Mouse (Mus musculus) cerebral cortex, adult 2 months (tissue): Measurements from ENCODE around the gene Lag3.

Experiments used
- WGBS: fragments of 180-500 bp; shearing (Covaris S2); methylation state at CpG from one replicate; pipeline ENCODE4 v1.1.7; 2018; 5-methylcytosine and 5-hydroxymethylcytosine counted together

The Lag3 gene

GRCm38 (mm10) chr6:124900056-124900800, 11.3 kb downstream of the Lag3 start:
- WGBS = 81% methylated on average over 8 of the region's 8 CpGs

- 59% methylated on average over 3 of the region's 3 CpGs for WGBS
These were observed 13.1 kb downstream of the Lag3 start for GRCm38 (mm10) chr6:124898359-124898758.

GRCm38 (mm10) chr6:124894113-124894512, 17.4 kb downstream of the Lag3 start:
- 95% methylated on average over 2 of the region's 2 CpGs for WGBS

- 66% methylated on average over 6 of the region's 6 CpGs for WGBS
These were observed 20.5 kb downstream of the Lag3 start for GRCm38 (mm10) chr6:124890997-124891396.

GRCm38 (mm10) chr6:124888555-124889125, 22.9 kb downstream of the Lag3 start:
- 93% methylated on average over 6 of the region's 6 CpGs for WGBS

- 89% methylated on average over 9 of the region's 9 CpGs for WGBS
These were observed 23.5 kb downstream of the Lag3 start, which contains the start of gene Cd4 for GRCm38 (mm10) chr6:124887986-124888385. Gene Cd4 (minus strand): TSS chr6:124888221.

- WGBS = 94% methylated on average over 8 of the region's 8 CpGs
These were observed 25.5 kb downstream of the Lag3 start for GRCm38 (mm10) chr6:124885956-124886381.

- 71% methylated on average over 10 of the region's 10 CpGs for whole genome bisulfite sequencing
These were observed 26.6 kb downstream of the Lag3 start for GRCm38 (mm10) chr6:124884714-124885500.

- WGBS = 88% methylated on average over 10 of the region's 10 CpGs
These were observed 28.2 kb downstream of the Lag3 start for GRCm38 (mm10) chr6:124883351-124883750.

- WGBS = 87% methylated on average over 9 of the region's 9 CpGs
These were observed 29.7 kb downstream of the Lag3 start for GRCm38 (mm10) chr6:124881821-124882220.

GRCm38 (mm10) chr6:124879390-124879789, 32.1 kb downstream of the Lag3 start:
- 82% methylated on average over 6 of the region's 6 CpGs for WGBS

GRCm38 (mm10) chr6:124874348-124874747, 37.2 kb downstream of the Lag3 start:
- 51% methylated on average over 3 of the region's 3 CpGs for WGBS

- whole genome bisulfite sequencing = 76% methylated on average over 7 of the region's 7 CpGs
These were observed 44.9 kb downstream of the Lag3 start for GRCm38 (mm10) chr6:124866560-124866959.

GRCm38 (mm10) chr6:124865766-124866362, 45.6 kb downstream of the Lag3 start:
- WGBS = 78% methylated on average over 17 of the region's 18 CpGs

- WGBS = 2% methylated on average over 36 of the region's 43 CpGs
These were observed 47.7 kb downstream of the Lag3 start, which contains the start of gene Gpr162 for GRCm38 (mm10) chr6:124863658-124864298. Gene Gpr162 (minus strand): TSS chr6:124863983.

GRCm38 (mm10) chr6:124863125-124863657, 48.3 kb downstream of the Lag3 start:
- 1% methylated on average over 16 of the region's 16 CpGs for WGBS

- 7% methylated on average over 8 of the region's 8 CpGs for WGBS
These were observed 48.9 kb downstream of the Lag3 start for GRCm38 (mm10) chr6:124862406-124863124.

- WGBS = 34% methylated on average over 3 of the region's 3 CpGs
These were observed 49.7 kb downstream of the Lag3 start for GRCm38 (mm10) chr6:124861802-124862201.

GRCm38 (mm10) chr6:124861266-124861665, 50.2 kb downstream of the Lag3 start:
- WGBS = 48% methylated on average over 19 of the region's 19 CpGs

- 38% methylated on average over 9 of the region's 9 CpGs for WGBS
These were observed 51.0 kb downstream of the Lag3 start for GRCm38 (mm10) chr6:124860511-124860910.
